Mouse (Mus musculus) liver, embryonic 14.5 days (tissue): ENCODE measurements at regions not wholly inside any gene's neighbourhood (a gene's known extent, or its start where the extent isn't known, plus 50 kb on each side); places are given as distances from the start of the nearest gene placed in this dataset.

Experiments used
- CTCF ChIP-seq: IDR thresholded peaks from 2 replicates; pipeline ENCODE4 v1.5.1; 2016; ENCODE audit warnings: antibody characterized with exemption, low read depth, control low read depth
- EP300 ChIP-seq: IDR thresholded peaks from 2 replicates; pipeline ENCODE4 v1.6.1; 2016; ENCODE audit warnings: antibody characterized with exemption, low read depth

- TF ChIP-seq CTCF (no peak), EP300 (no peak)
These were observed 148.4 kb upstream of the Vrk2 start for GRCm38 (mm10) chr11:26742235-26742634.
